Mouse (Mus musculus): ENCODE results near the gene Ndrg2.

GRCm38 (mm10) chr14:51902806-51903710, 10.9 kb downstream of the Ndrg2 start:
- TF ChIP-seq POLR2A (IDR thresholded peaks at IDR 0.05; ENCODE audit: borderline replicate concordance, extremely low read depth, insufficient read depth, insufficient read length, poor library complexity, severe bottlenecking) = no peak
- TF ChIP-seq CTCF (IDR thresholded peaks at IDR 0.05; ENCODE audit: borderline replicate concordance, extremely low read depth, insufficient read depth, insufficient read length) = peak; percentile 91
